Mouse (Mus musculus): ENCODE data around the gene Syne1.
A peak's percentile ranks its signal among the peaks of the same experiment; 100 is the strongest.

DNA sequence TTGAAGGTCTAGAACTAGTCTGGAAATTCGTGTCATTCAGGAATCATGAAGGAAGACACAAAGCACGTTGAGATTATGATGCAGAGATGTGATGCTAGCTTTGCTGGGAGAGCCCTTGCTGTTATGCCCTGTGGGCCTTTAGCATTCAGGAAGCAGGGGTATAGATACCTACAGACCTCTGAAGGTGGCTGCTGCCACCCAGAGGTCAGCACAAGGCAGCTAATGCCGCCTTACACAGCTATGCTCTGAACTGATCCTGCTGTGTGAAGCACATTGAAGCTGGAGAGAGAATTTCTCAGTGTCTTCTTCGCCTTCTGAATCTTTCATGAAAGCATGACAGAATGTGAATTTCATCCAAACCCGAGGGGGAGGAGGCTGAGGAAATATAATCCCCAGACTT lies 3.7 kb upstream of the Syne1 start:
- TF ChIP-seq CTCF (IDR thresholded peaks at IDR 0.05; ENCODE audit: insufficient read depth, low read length) (peak; percentile 75), POLR2A (IDR thresholded peaks at IDR 0.05; ENCODE audit: borderline replicate concordance, extremely low read depth, low read depth, low read length) (no peak)
